Mouse (Mus musculus): ENCODE results near the gene A130010J15Rik. TPM values are rescaled to one million over a fixed set of nuclear protein-coding genes. Genes with fewer than 3 reads are reported as not detected.
A peak's percentile ranks its signal among the peaks of the same experiment; 100 is the strongest.

The A130010J15Rik gene
- total and polyA plus RNA-seq, 3 experiments: 9.1 to 22.4 (median 18.6) TPM

- no peak overlapping the region for H3K27ac ChIP-seq (ENCODE audit: insufficient read depth, low read depth)
Observed at GRCm38 (mm10) chr1:193123290-193123689, 44.6 kb upstream of the A130010J15Rik start.

DNA sequence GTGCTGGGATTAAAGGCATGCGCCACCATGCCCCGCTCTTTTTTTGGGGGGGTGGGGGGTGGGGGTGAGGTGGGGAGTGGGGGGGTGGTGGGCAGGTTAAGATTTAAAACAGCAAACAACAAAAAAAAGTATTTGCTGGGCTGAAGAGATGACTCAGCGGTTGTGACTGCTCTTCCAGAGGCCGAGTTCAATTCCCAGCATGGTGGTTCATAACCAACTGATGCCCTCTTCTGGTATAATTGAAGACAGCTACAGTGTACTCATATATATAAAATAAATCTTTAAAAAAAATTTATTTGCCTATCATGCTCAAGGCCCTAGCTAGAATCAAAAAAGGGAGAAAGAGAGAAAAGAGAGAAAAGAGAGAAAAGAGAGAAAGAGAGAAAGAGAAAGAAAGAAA, 42.0 kb upstream of the A130010J15Rik start:
- peaks cover 7 to 22% of the 10 kb centered on the region in 2 experiments for H3K4me1 ChIP-seq (ENCODE audit: control insufficient read depth in 1 of 2, insufficient read depth in 2 of 2)
- H3K79me2 ChIP-seq (replicated peaks; ENCODE audit: control insufficient read depth, extremely low read depth, insufficient read depth, poor library complexity, severe bottlenecking): peaks cover 40% of the 10 kb centered on the region
- no peak overlapping the region for H3K4me3 ChIP-seq (replicated peaks in 1 of 3; ENCODE audit: low read depth in 2 of 3, low read length in 2 of 3, poor library complexity in 1 of 3)
- H3K27ac ChIP-seq (ENCODE audit: insufficient read depth, low read depth): no peak overlapping the region
- dilution Hi-C loops (cut with MboI; ENCODE audit: extremely low pct_ligation_motif_present, extremely low pct_unique_long_range_greater_than_20kb, low sequenced_read_pairs): no loop called here
- DNase-seq (ENCODE audit: extremely low read depth): no peak
- no peak overlapping the region for H3K4me2 ChIP-seq (ENCODE audit: insufficient read depth, low read depth, poor library complexity, severe bottlenecking)
- 0 out of 2 replicates have a peak, but pooled peaks have one; percentile 1 for TF ChIP-seq SMC3 (IDR thresholded peaks at IDR 0.05; ENCODE audit: low read depth, low read length)
- 0 out of 2 replicates have a peak, but pooled peaks have one; percentile 36 for TF ChIP-seq MAFK (IDR thresholded peaks at IDR 0.05; ENCODE audit: insufficient replicate concordance, low read length)
- TF ChIP-seq CTCF (conservative IDR thresholded peaks at IDR 0.05 in 1 of 2, IDR thresholded peaks at IDR 0.05 in 1 of 2; ENCODE audit: low read depth in 2 of 2, low read length in 2 of 2): peak in 1 of 2 experiments; percentile 32; a peak in 1 of 4 replicates
- TF ChIP-seq ETS1 (conservative IDR thresholded peaks at IDR 0.05; ENCODE audit: low read depth, low read length): no peak
- no peak overlapping the region for H3K9ac ChIP-seq (ENCODE audit: insufficient read depth, low read depth)
- in situ Hi-C loops (cut with MboI; ENCODE audit: low pct_ligation_motif_present, low pct_unique_long_range_greater_than_20kb, low sequenced_read_pairs): no loop called here
- H3K36me3 ChIP-seq (replicated peaks in 1 of 2; ENCODE audit: control insufficient read depth in 1 of 2, insufficient read depth in 1 of 2, low read length in 1 of 2): peaks cover 55 to 65% of the 10 kb centered on the region in 2 experiments
- H3K9me3 ChIP-seq (replicated peaks; ENCODE audit: low read length): no peaks in the 10 kb centered on the region
- no peaks in the 10 kb centered on the region for H3K27me3 ChIP-seq (replicated peaks)

More at GRCm38 (mm10) chr1:193123290-193123689, 44.6 kb upstream of the A130010J15Rik start:
- dilution Hi-C loops (cut with MboI; ENCODE audit: extremely low pct_ligation_motif_present, extremely low pct_unique_long_range_greater_than_20kb, low sequenced_read_pairs) (no loop called here), in situ Hi-C loops (cut with MboI; ENCODE audit: low pct_ligation_motif_present, low pct_unique_long_range_greater_than_20kb, low sequenced_read_pairs) (loop anchor here (25.0 kb wide), 1 partner anchor 361 kb away; the partner anchor contains the start of gene Hhat)
- no peak overlapping the region for H3K9ac ChIP-seq (ENCODE audit: insufficient read depth, low read depth)
- H3K4me3 ChIP-seq (replicated peaks in 1 of 3; ENCODE audit: low read depth in 2 of 3, low read length in 2 of 3, poor library complexity in 1 of 3): no peak overlapping the region
- DNase-seq (ENCODE audit: extremely low read depth): no peak
- H3K27me3 ChIP-seq (replicated peaks): no peaks in the 10 kb centered on the region
- peaks cover 73 to 89% of the 10 kb centered on the region in 2 experiments for H3K36me3 ChIP-seq (replicated peaks in 1 of 2; ENCODE audit: control insufficient read depth in 1 of 2, insufficient read depth in 1 of 2, low read length in 1 of 2)
- no peaks in the 10 kb centered on the region for H3K9me3 ChIP-seq (replicated peaks; ENCODE audit: low read length)
- no peak overlapping the region for H3K4me2 ChIP-seq (ENCODE audit: insufficient read depth, low read depth, poor library complexity, severe bottlenecking)
- no peak for TF ChIP-seq USF2 (conservative IDR thresholded peaks at IDR 0.05; ENCODE audit: low read depth, low read length)
- TF ChIP-seq ZKSCAN1 (IDR thresholded peaks at IDR 0.05; ENCODE audit: borderline replicate concordance, low read depth, low read length): no peak
- no peak for TF ChIP-seq BHLHE40 (IDR thresholded peaks at IDR 0.05; ENCODE audit: low read depth, low read length)
- no peak for TF ChIP-seq MAX (IDR thresholded peaks at IDR 0.05; ENCODE audit: low read length)
- no peak for TF ChIP-seq CHD2 (IDR thresholded peaks at IDR 0.05; ENCODE audit: low read length)
- TF ChIP-seq E2F4 (IDR thresholded peaks at IDR 0.05; ENCODE audit: insufficient replicate concordance, low read depth, low read length): no peak
- no peak for TF ChIP-seq ZMIZ1 (IDR thresholded peaks at IDR 0.05; ENCODE audit: low read depth, low read length)
- TF ChIP-seq SIN3A (IDR thresholded peaks at IDR 0.05; ENCODE audit: low read length): no peak
- no peak for TF ChIP-seq JUND (conservative IDR thresholded peaks at IDR 0.05; ENCODE audit: low read depth, low read length)
- no peak for TF ChIP-seq ELF1 (IDR thresholded peaks at IDR 0.05; ENCODE audit: low read depth, low read length)
- TF ChIP-seq SMC3 (IDR thresholded peaks at IDR 0.05; ENCODE audit: low read depth, low read length): no peak
- H3K79me2 ChIP-seq (replicated peaks; ENCODE audit: control insufficient read depth, extremely low read depth, insufficient read depth, poor library complexity, severe bottlenecking): peaks cover 27% of the 10 kb centered on the region
- peaks cover 5 to 17% of the 10 kb centered on the region in 2 experiments for H3K4me1 ChIP-seq (ENCODE audit: control insufficient read depth in 1 of 2, insufficient read depth in 2 of 2)

All from CH12.LX (cell line).